Mouse (Mus musculus) myocyte (in vitro differentiated cells): ENCODE data around the gene Trim26.

Source experiments
- E2F4 ChIP-seq: IDR thresholded peaks from one replicate; pipeline ENCODE4 v1.6.1; 2011; ENCODE audit warnings: mild to moderate bottlenecking, control low read depth, moderate library complexity; ENCODE audit not compliant: insufficient read depth
- MAX ChIP-seq: IDR thresholded peaks from one replicate; pipeline ENCODE4 v1.6.1; 2011; ENCODE audit warnings: low read depth, mild to moderate bottlenecking, control low read depth
- MYOG ChIP-seq, 3 experiments: IDR thresholded peaks; one replicate each; pipeline ENCODE4 v1.6.1; 2011; ENCODE audit warnings: control low read depth in 2 of 3, low read depth in 2 of 3, mild to moderate bottlenecking in 2 of 3; ENCODE audit not compliant: insufficient read length in 2 of 3, control insufficient read depth in 1 of 3, insufficient read depth in 1 of 3
- POLR2A ChIP-seq: IDR thresholded peaks from one replicate; pipeline ENCODE4 v1.6.1; 2011; ENCODE audit warnings: low read depth, mild to moderate bottlenecking, control low read depth, moderate library complexity; ENCODE audit not compliant: insufficient read length
- POLR2AphosphoS2 ChIP-seq: IDR thresholded peaks from one replicate; pipeline ENCODE4 v1.6.1; 2011; ENCODE audit warnings: low read depth, control low read depth; ENCODE audit not compliant: insufficient read length
- TCF3 ChIP-seq: IDR thresholded peaks from one replicate; pipeline ENCODE4 v1.6.1; 2011; ENCODE audit warnings: low read depth, control low read depth; ENCODE audit not compliant: insufficient read length
- USF1 ChIP-seq: IDR thresholded peaks from one replicate; pipeline ENCODE4 v1.6.1; 2011; ENCODE audit warnings: low read depth, mild to moderate bottlenecking, control low read depth, moderate library complexity

- TF ChIP-seq POLR2AphosphoS2 (no peak), POLR2A (no peak), USF1 (no peak), MYOG (IDR thresholded peaks at IDR 0.05; ENCODE audit: control insufficient read depth in 1 of 3, insufficient read depth in 1 of 3, insufficient read length in 2 of 3, low read depth in 2 of 3) (no peak), MAX (no peak), TCF3 (no peak), E2F4 (no peak)
Observed at GRCm38 (mm10) chr17:36855484-36855883, 18.6 kb downstream of the Trim26 start.
